Mouse (Mus musculus) bone marrow macrophage, adult 2 months (primary cell): ENCODE results near the gene Sh3bp1.
A peak's percentile ranks its signal among the peaks of the same experiment; 100 is the strongest.

ENCODE experiments used
- CTCF ChIP-seq: IDR thresholded peaks from 2 replicates; pipeline ENCODE4 v1.5.1; 2012; ENCODE audit warnings: low read depth, mild to moderate bottlenecking, low read length, moderate library complexity
- POLR2A ChIP-seq: IDR thresholded peaks from 2 replicates; pipeline ENCODE4 v1.6.1; 2012; ENCODE audit warnings: mild to moderate bottlenecking, low read depth, low read length, borderline replicate concordance

- TF ChIP-seq CTCF (peak; percentile 46; the same call in 1 of the 2 replicates), POLR2A (no peak)
These were observed 23.3 kb upstream of the Sh3bp1 start for GRCm38 (mm10) chr15:78876258-78876696.
